Mouse (Mus musculus) testis, adult 2 months (tissue): ENCODE results near the gene Atp5e.

ENCODE experiments used
- CTCF ChIP-seq: fragments of 200-500 bp; IDR thresholded peaks from 2 replicates; pipeline ENCODE4 v1.5.1; 2012; ENCODE audit warnings: low read depth, mild to moderate bottlenecking, inconsistent platforms, low read length, moderate library complexity; ENCODE audit not compliant: control insufficient read depth, insufficient read depth, insufficient replicate concordance
- POLR2A ChIP-seq: fragments of 200-500 bp; IDR thresholded peaks from 2 replicates; pipeline ENCODE4 v1.6.1; 2012; ENCODE audit warnings: low read depth, mild to moderate bottlenecking, inconsistent platforms, low read length, moderate library complexity; ENCODE audit not compliant: control insufficient read depth

GRCm38 (mm10) chr2:174459365-174459764, 4.5 kb downstream of the Atp5e start:
- no peak for TF ChIP-seq CTCF
- no peak for TF ChIP-seq POLR2A
